Mouse (Mus musculus) kidney, postnatal 0 days (tissue): ENCODE results near the gene Ccl26. TPM values are rescaled to one million over a fixed set of nuclear protein-coding genes. Genes with fewer than 3 reads are reported as not detected.

ENCODE experiments used
- ATAC-seq: fragments of 200-750 bp; cut with Nextera tagmentation; replicated peaks from 2 replicates; pipeline ENCODE4 v1.8.0; 2017; ENCODE audit warnings: low read depth, moderate number of reproducible peaks, moderate TSS enrichment, moderate library complexity; ENCODE audit not compliant: low FRiP score
- DNase-seq: peaks from one replicate; pipeline ENCODE4 v3.0.0-alpha.2; 2016; ENCODE audit warnings: low spot score
- H3K27ac ChIP-seq: fragments of 300-500 bp; sonication (generic); 2 replicates; pipeline ENCODE4 v1.5.1; 2014; ENCODE audit warnings: mild to moderate bottlenecking
- H3K27me3 ChIP-seq: fragments of 300-500 bp; sonication (generic); 2 replicates; pipeline ENCODE4 v1.6.1; 2014; ENCODE audit warnings: low read length, mixed read lengths; ENCODE audit not compliant: insufficient read depth
- H3K36me3 ChIP-seq: fragments of 300-500 bp; sonication (generic); 2 replicates; pipeline ENCODE4 v1.6.1; 2014; ENCODE audit warnings: low read length, mixed read lengths; ENCODE audit not compliant: insufficient read depth
- H3K4me1 ChIP-seq: fragments of 300-500 bp; sonication (generic); replicated peaks from 2 replicates; pipeline ENCODE4 v1.6.1; 2014; ENCODE audit warnings: antibody characterized with exemption, low read length, mixed read lengths; ENCODE audit not compliant: insufficient read depth
- H3K4me2 ChIP-seq: fragments of 300-500 bp; sonication (generic); 2 replicates; pipeline ENCODE4 v1.6.1; 2014; ENCODE audit warnings: mild to moderate bottlenecking, low read length, moderate library complexity, mixed read lengths
- H3K4me3 ChIP-seq: fragments of 300-500 bp; sonication (generic); replicated peaks from 2 replicates; pipeline ENCODE4 v1.5.1; 2014; ENCODE audit warnings: low read depth, low read length
- H3K9ac ChIP-seq: fragments of 300-500 bp; sonication (generic); 2 replicates; pipeline ENCODE4 v1.6.1; 2014; ENCODE audit warnings: low read depth, low read length
- H3K9me3 ChIP-seq: fragments of 300-500 bp; sonication (generic); replicated peaks from 2 replicates; pipeline ENCODE4 v1.6.1; 2016; ENCODE audit warnings: low read length, inconsistent platforms, mixed read lengths
- CTCF ChIP-seq: IDR thresholded peaks from 2 replicates; pipeline ENCODE4 v1.5.1; 2016; ENCODE audit warnings: antibody characterized with exemption, low read depth, mild to moderate bottlenecking, moderate library complexity
- WGBS: fragments of 180-500 bp; shearing (Covaris S2); extraction: QIAGEN DNeasy Blood & Tissue Kit; methylation state at CpG from one replicate; pipeline ENCODE4 v1.1.7; 2014; 5-methylcytosine and 5-hydroxymethylcytosine counted together
- polyA plus RNA-seq: library from polyadenylated mRNA; unstranded; fragments of >200 nt; fragmentation: Nextera tagmentation; extraction: Ambion mirVana; gene quantifications from 2 replicates; pipeline ENCODE4 v1.2.1, GENCODE M21; 2015

Ccl26 gene
- polyA plus RNA-seq, 1 experiment from 2014 or later, result not detected

DNA sequence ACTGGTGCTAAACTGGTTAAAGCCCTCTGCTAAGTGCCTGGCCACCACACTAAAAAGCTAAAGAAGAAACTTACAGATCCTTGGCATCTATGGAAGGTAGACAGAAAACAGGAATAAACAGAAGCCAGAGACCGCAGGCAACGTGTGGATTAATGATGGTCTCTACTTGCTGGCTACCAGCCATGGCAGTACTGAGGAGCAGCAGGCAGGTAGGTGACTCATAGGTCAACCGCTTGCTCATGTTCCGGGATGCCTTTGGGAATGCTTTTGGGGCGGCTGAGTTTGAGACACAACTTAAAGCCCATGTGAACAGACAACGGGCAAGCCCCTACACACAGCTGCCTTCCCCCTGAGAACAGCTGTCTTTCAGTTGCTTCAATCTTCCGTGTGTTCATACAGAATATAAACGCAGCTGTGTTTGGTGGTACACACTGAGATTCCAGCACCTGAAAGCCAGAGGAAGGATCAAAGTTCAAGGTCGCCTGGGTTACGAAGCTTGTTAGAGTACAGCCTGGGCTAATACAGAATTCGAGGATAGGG lies 32.0 kb downstream of the Ccl26 start:
- DNase-seq, result no peak
- TF ChIP-seq CTCF, result no peak
- Histone ChIP-seq H3K27me3 (no peaks in the 10 kb centered on the region), H3K4me3 (no peak overlapping the region), H3K36me3 (no peaks in the 10 kb centered on the region), H3K9me3 (no peaks in the 10 kb centered on the region), H3K4me2 (no peak overlapping the region), H3K4me1 (peaks cover 7% of the 10 kb centered on the region; the same call in 1 of the 2 replicates), H3K9ac (no peak overlapping the region), H3K27ac (no peak overlapping the region)
- ATAC-seq, result no peak
- WGBS, result 68% methylated on average over 11 of the region's 11 CpGs

DNA sequence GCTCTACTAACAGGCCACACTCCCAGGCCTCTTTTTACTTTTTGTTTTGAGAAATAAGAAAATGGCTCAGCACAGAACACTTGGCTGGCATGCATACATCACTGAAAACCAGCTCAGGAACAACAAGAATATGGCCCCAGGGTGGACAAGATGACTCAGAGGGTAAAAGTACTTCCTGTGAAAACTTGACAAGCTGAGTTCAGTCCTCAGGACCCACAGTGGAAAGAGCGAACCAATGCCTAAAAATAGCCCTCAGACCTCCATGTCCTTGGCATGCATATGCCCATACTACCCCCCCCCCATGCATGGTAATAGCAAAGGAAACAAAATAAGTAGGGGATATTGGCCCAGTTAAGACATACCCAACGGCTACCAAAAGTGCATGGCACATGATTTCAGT lies 33.4 kb downstream of the Ccl26 start:
- Histone ChIP-seq H3K27ac (no peak overlapping the region), H3K4me1 (peaks cover 12% of the 10 kb centered on the region), H3K9me3 (no peaks in the 10 kb centered on the region), H3K4me2 (no peak overlapping the region), H3K4me3 (no peak overlapping the region), H3K36me3 (no peaks in the 10 kb centered on the region), H3K27me3 (no peaks in the 10 kb centered on the region), H3K9ac (no peak overlapping the region)
- no peak for TF ChIP-seq CTCF
- WGBS, result 74% methylated on average over 2 of the region's 2 CpGs
- no peak for ATAC-seq
- no peak for DNase-seq

- Histone ChIP-seq H3K9me3 (no peaks in the 10 kb centered on the region), H3K4me1 (peaks cover 12% of the 10 kb centered on the region), H3K4me2 (no peak overlapping the region), H3K9ac (no peak overlapping the region), H3K36me3 (no peaks in the 10 kb centered on the region), H3K27ac (no peak overlapping the region), H3K27me3 (no peaks in the 10 kb centered on the region), H3K4me3 (no peak overlapping the region)
- ATAC-seq, result no peak
- DNase-seq, result no peak
- peak; percentile 58; the same call in 1 of the 2 replicates for TF ChIP-seq CTCF
- WGBS, result 90% methylated on average over 3 of the region's 3 CpGs
These were observed 34.1 kb downstream of the Ccl26 start for GRCm38 (mm10) chr5:135529310-135529709.

DNA sequence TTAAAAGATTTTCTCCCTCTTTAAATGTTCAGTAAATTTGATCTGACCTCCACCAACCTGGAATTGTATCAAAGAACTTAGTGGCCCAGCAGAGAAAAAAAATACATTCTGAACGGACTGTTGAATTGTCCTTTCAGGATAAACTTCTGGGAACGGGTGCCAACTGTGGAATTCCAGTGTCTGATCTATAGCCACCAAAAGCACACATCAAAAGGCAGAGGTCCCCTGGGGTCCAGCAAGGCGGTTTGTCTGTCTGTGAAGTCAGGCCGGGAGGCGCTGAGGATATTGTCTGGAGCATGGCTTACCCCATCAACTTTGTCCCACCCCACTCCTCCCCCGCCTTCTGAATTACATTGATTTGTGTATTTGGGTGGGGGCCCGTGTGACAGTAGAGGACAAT lies 35.4 kb downstream of the Ccl26 start:
- ATAC-seq, result no peak
- Histone ChIP-seq H3K36me3 (no peaks in the 10 kb centered on the region), H3K4me1 (peaks cover 12% of the 10 kb centered on the region; the same call in 1 of the 2 replicates), H3K4me3 (no peak overlapping the region), H3K4me2 (no peak overlapping the region), H3K9me3 (no peaks in the 10 kb centered on the region), H3K27ac (no peak overlapping the region), H3K27me3 (no peaks in the 10 kb centered on the region), H3K9ac (no peak overlapping the region)
- DNase-seq, result peak; percentile 47
- no peak for TF ChIP-seq CTCF
- 22% methylated on average over 7 of the region's 7 CpGs for WGBS

DNA sequence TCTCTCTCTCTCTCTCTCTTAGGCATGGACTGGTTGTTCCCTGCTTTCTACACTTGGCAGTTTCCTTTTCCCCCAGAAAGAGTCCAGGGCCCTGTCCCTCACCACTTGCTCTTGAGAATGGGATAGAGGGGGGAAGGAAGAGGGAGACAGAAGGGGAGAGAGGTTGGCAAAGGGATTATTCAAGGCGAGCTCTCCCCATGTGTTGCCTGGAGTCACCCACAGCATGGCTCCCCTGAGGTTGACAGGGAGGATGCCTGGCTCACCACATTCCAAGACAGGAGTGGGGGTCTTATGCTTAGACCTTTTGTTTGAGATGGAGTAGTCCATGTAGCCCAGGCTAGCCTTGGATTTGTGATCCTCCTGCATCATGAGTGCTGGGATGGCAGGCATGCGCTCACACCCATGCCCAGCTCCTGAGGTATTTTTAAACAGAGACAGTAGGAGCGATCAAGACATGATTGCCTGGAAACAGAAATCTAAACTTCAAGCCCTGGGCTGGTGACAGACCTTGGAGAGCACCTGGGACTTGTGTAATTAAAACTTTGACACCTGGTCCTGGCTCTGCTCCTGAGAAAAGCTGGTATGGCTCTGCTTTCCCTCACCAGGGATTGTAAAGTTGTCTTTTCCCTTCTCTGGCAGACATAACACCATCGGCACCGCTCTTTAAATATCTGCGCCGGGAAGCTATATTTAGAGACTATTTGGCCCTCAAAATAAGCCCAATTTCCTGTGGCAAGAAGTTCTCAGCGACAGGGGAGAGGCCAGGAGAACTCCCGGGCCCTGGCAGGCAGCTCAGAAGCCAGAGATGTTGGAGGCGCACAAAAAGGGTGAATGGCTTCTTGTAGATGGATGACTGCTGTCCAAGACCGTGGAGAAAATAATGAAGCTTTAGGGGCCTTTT lies 38.5 kb downstream of the Ccl26 start:
- ATAC-seq, result no peak
- H3K27me3 ChIP-seq, result no peaks in the 10 kb centered on the region
- WGBS, result 43% methylated on average over 11 of the region's 11 CpGs
- no peaks in the 10 kb centered on the region for H3K9me3 ChIP-seq
- H3K4me1 ChIP-seq, result peaks cover 9% of the 10 kb centered on the region; the same call in 1 of the 2 replicates
- H3K9ac ChIP-seq, result no peak overlapping the region
- no peak overlapping the region for H3K4me2 ChIP-seq
- no peaks in the 10 kb centered on the region for H3K36me3 ChIP-seq
- DNase-seq, result no peak
- TF ChIP-seq CTCF, result no peak
- H3K4me3 ChIP-seq, result no peak overlapping the region
- peak overlapping the region; percentile 56 for H3K27ac ChIP-seq

DNA sequence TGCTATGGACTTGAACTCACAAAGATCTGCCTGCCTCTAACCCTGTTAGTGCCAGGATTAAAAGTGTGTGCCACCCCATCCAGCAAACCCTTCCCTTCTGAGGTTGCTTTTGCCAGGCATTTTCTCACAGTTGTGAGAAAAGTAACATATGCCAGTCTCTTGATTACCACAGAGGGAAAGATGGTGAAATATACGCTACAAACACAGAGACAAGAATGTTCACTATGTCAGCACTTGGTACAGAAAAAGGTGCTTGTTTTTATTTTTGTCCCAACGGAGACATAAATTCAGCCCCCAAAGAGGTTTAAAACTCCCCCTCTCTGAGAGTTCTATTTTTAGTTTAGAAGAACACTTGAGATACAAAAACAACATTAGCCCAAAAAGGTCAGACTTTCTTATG lies 39.3 kb downstream of the Ccl26 start:
- H3K4me3 ChIP-seq, result no peak overlapping the region
- TF ChIP-seq CTCF, result no peak

More for the DNA sequence above, 39.3 kb downstream of the Ccl26 start:
- Histone ChIP-seq H3K9ac (no peak overlapping the region), H3K4me1 (peaks cover 9% of the 10 kb centered on the region; the same call in 1 of the 2 replicates), H3K36me3 (no peaks in the 10 kb centered on the region), H3K4me2 (no peak overlapping the region), H3K9me3 (no peaks in the 10 kb centered on the region), H3K27me3 (no peaks in the 10 kb centered on the region), H3K27ac (0 out of 2 replicates have a peak overlapping the region, but pooled peaks have one; percentile 16)
- no peak for DNase-seq
- 47% methylated on average over 2 of the region's 2 CpGs for WGBS
- no peak for ATAC-seq
